Mouse (Mus musculus) neutrophil, adult 5-6 weeks (primary cell): ENCODE data around the gene Olfr592. TPM values are rescaled to one million over a fixed set of nuclear protein-coding genes. Genes with fewer than 3 reads are reported as not detected.
"Not testable (repeated sequence)": the region's sequence is repeated elsewhere in the genome, so short reads cannot be mapped to it uniquely, and the experiment has no call there.

Source experiments
- ATAC-seq: fragments of 151-379, 151-347 bp; 2 replicates; pipeline ENCODE4 v1.8.0; 2017; ENCODE audit warnings: mild to moderate bottlenecking, moderate TSS enrichment; ENCODE audit not compliant: insufficient number of reproducible peaks, poor library complexity, low FRiP score, severe bottlenecking; ENCODE audit errors: extremely low read depth
- total RNA-seq: library from RNA; stranded (forward); fragments of 200-1000 nt; gene quantifications from 2 replicates; pipeline ENCODE4 v1.2.3, GENCODE M21; 2017

Gene Olfr592
- not detected in 2 replicates for total RNA-seq

DNA sequence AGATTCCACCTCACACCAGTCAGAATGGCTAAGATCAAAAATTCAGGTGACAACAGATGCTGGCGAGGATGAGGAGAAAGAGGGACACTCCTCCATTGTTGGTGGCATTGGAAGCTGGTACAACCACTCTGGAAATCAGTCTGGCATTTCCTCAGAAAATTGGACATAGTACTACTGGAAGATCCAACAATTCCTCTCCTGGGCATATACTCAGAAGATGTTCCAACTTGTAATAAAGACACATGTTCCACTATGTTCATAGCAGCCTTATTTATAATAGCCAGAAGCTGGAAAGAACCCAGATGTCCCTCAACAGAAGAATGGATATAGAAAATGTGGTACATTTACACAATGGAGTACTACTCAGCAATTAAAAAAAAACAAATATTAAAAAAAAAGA, at the start of gene Olfr592:
Gene Olfr592, plus strand, starts transcription at position 301 of the 400 bp plus-strand sequence.
- not testable (repeated sequence) for ATAC-seq

DNA sequence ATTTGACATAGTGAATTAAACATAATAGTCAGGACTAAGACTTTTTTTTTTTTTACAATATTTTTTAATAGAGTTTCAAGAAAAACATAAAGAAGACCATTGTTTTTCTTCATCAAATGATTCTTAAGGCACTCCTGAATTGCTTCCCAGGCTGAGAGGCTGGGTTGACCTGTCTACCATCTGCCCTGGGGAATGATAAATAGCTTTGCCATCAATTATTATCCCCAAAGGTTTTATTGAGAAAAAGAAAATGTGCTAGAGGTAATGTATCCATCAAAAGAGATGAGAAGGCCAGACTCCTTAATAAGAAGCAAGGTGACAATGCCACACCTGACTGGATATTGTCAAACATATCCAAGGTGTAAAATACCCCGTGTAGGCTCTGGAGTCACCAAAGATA, 44.0 kb upstream of the Olfr592 start, which contains the start of gene Olfr588-ps1:
Gene Olfr588-ps1, plus strand, starts transcription at position 301 of the 400 bp plus-strand sequence.
- no peak for ATAC-seq

DNA sequence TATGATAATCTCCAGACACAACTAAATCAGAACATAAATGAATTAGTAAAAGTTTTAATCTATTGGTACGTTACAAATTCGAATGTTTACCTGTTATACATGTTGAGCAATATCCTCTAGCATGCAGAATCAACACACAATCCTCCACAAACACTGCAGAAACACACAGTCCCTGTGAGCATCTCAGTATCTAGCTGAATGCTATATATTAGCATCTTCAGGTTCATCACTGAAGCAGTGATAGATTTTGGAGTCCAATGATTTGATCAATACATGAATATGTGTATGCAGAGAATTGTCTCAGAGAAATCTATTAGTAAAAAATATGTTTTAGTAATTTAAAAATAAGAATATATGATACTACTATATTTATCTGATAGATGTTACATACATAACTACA, 28.3 kb upstream of the Olfr592 start, which contains the start of gene Olfr589:
Gene Olfr589, minus strand, starts transcription at position 101 of the 400 bp plus-strand sequence.
- ATAC-seq: no peak

DNA sequence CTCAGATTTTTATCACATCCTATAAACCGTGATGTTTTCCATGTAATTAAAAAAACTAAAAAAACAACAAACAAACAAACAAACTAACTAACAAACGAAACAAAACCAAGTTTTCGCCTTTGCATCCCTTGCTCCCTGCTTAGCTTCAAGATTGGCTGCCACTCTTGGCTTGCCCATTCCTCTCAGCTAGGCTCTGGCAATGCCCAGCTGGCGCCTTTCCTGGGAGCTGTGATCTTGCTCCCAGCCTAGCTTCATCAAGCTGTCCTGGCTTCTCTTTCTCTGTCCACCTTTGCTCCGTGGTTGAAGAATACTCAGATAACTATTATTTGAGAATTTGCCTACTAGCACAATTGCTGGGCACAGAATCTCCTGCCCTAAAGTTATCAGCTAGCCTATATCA, 14.9 kb upstream of the Olfr592 start:
- ATAC-seq: no peak

DNA sequence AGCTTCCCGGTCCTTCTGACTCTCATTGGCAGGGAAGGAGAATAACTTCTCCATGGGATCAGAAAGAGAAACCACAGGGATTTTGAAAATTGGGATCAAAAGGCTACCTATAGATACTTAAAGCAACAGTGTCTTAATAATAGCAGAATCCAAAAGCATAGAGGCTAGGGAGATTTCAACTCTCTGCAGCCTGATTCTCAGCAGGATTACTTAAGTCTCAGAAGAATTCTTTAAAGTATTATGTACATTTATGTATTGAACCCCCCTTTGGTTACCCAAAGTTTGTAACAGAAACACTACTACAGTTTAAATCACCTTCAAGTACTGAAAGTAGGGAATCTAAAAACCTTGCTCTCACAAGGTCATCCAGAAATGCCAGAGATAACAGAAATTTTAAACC, 6.4 kb upstream of the Olfr592 start, which contains the start of gene Olfr591:
Gene Olfr591, minus strand, starts transcription at position 101 of the 400 bp plus-strand sequence.
- no peak for ATAC-seq

DNA sequence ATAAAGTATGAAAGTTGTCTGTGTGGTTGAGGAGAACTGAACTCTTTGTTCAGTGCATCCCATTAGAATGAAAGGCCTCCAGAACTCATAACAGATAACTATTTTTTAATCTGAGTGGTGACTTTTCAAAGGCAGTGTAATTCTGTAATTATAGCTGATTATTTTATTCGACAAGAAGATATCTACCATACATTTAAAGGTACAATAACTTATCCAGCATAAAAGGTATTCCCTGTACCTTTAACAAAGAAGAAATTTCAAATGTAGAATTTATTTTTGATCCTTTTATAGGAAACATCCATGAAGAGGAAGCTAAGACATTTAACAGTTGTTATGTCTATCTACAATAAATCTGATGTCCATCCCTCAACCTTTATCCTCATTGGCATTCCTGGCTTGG, 27.0 kb downstream of the Olfr592 start, which contains the start of gene Olfr593:
Gene Olfr593, plus strand, starts transcription at position 301 of the 400 bp plus-strand sequence.
- ATAC-seq: no peak

DNA sequence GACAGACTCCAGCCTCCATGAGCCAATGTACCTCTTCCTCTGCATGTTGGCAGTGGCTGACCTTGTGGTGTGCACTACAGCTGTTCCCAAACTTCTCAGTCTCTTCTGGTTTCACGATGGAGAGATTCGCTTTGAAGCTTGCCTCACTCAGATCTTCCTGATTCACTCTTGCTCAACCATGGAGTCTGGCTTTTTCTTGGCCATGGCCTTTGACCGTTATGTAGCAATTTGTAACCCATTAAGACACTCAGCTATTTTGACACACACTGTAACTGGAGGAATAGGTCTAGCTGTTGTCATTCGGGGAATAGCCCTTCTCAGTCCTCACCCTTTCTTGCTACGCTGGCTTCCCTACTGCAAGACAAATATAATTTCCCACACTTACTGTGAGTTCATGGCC, 27.4 kb downstream of the Olfr592 start:
- not testable (repeated sequence) for ATAC-seq

DNA sequence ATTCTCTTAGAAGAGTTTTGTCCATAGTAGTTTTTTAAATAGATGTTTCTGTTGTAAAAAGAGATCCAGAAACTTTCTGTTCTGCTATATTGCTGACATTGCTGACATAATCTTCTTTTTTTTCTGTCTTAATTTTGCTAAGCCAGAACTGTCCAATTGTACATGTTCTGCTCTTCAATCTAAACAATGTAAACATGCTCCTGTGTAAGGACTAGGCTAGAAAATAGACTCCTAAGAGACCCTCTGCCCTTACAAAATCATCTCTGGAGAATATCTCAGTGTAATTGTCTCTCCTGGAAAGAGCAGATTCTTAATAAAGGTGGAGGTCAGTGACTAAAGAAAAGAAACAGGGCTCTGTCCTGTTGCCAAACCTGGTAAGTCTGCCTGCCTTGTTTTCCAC, 32.1 kb downstream of the Olfr592 start, which contains the start of gene Olfr594:
Gene Olfr594, plus strand, starts transcription at position 301 of the 400 bp plus-strand sequence.
- ATAC-seq: no peak

Other genes with a start within 250 kb of the Olfr592 start
- gene Olfr573-ps1, start 242.2 kb upstream of the Olfr592 start, total RNA-seq: not detected in 2 replicates
- not detected in 2 replicates for gene Olfr574, start 236.3 kb upstream of the Olfr592 start, total RNA-seq
- gene Olfr575, start 226.0 kb upstream of the Olfr592 start, total RNA-seq: not detected in 2 replicates
- not detected in 2 replicates for gene Olfr576, start 222.1 kb upstream of the Olfr592 start, total RNA-seq
- gene Olfr577, start 208.9 kb upstream of the Olfr592 start, total RNA-seq: not detected in 2 replicates
- gene Olfr578, start 195.5 kb upstream of the Olfr592 start, total RNA-seq: not detected in 2 replicates
- not detected in 2 replicates for gene Olfr582, start 146.8 kb upstream of the Olfr592 start, total RNA-seq
- gene Olfr583, start 133.5 kb upstream of the Olfr592 start, total RNA-seq: not detected in 2 replicates
- not detected in 2 replicates for gene Olfr584, start 102.9 kb upstream of the Olfr592 start, total RNA-seq
- gene Olfr585, start 87.1 kb upstream of the Olfr592 start, total RNA-seq: not detected in 2 replicates
- not detected in 2 replicates for gene Olfr586, start 59.2 kb upstream of the Olfr592 start, total RNA-seq
- gene Olfr588-ps1, start 43.9 kb upstream of the Olfr592 start, total RNA-seq: not detected in 2 replicates
- gene Olfr589, start 28.4 kb upstream of the Olfr592 start, total RNA-seq: not detected in 2 replicates
- not detected in 2 replicates for gene Olfr591, start 6.5 kb upstream of the Olfr592 start, total RNA-seq
- gene Olfr593, start 27.1 kb downstream of the Olfr592 start, total RNA-seq: not detected in 2 replicates
- not detected in 2 replicates for gene Olfr594, start 32.2 kb downstream of the Olfr592 start, total RNA-seq
- not detected in 2 replicates for gene Usp17ld, start 67.7 kb downstream of the Olfr592 start, total RNA-seq
- not detected in 2 replicates for gene Olfr596, start 120.8 kb downstream of the Olfr592 start, total RNA-seq
- gene Olfr597, start 131.5 kb downstream of the Olfr592 start, total RNA-seq: not detected in 2 replicates
- not detected in 2 replicates for gene Olfr598, start 138.8 kb downstream of the Olfr592 start, total RNA-seq
- gene Olfr599, start 151.1 kb downstream of the Olfr592 start, total RNA-seq: not detected in 2 replicates
- 0.23 TPM in 1 of 2 replicates, not detected in the other for gene Olfr600, start 164.9 kb downstream of the Olfr592 start, total RNA-seq
- gene Olfr601, start 177.9 kb downstream of the Olfr592 start, total RNA-seq: not detected in 2 replicates
- gene Olfr603, start 201.4 kb downstream of the Olfr592 start, total RNA-seq: not detected in 2 replicates
- gene Usp17lc, start 230.3 kb downstream of the Olfr592 start, total RNA-seq: not detected in 2 replicates